Mouse (Mus musculus) lung, postnatal 0 days (tissue): Measurements from ENCODE around the gene Nkx2-3. TPM values are rescaled to one million over a fixed set of nuclear protein-coding genes. Genes with fewer than 3 reads are reported as not detected.
A peak's percentile ranks its signal among the peaks of the same experiment; 100 is the strongest.

ENCODE experiments used
- ATAC-seq: fragments of 200-750 bp; cut with Nextera tagmentation; 2 replicates; pipeline ENCODE4 v1.8.0; 2017; ENCODE audit warnings: moderate library complexity
- DNase-seq: peaks from one replicate; pipeline ENCODE4 v3.0.0-alpha.2; 2016; ENCODE audit warnings: low spot score
- H3K27ac ChIP-seq: fragments of 300-500 bp; sonication (generic); 2 replicates; pipeline ENCODE4 v1.5.1; 2014; ENCODE audit warnings: antibody characterized with exemption, mild to moderate bottlenecking, low read length, mixed read lengths
- H3K27me3 ChIP-seq: fragments of 300-500 bp; sonication (generic); replicated peaks from 2 replicates; pipeline ENCODE4 v1.6.1; 2014; ENCODE audit warnings: low read length, mixed read lengths; ENCODE audit not compliant: insufficient read depth
- H3K36me3 ChIP-seq: fragments of 300-500 bp; sonication (generic); 2 replicates; pipeline ENCODE4 v1.6.1; 2014; ENCODE audit warnings: low read length, mixed read lengths; ENCODE audit not compliant: insufficient read depth
- H3K4me1 ChIP-seq: fragments of 300-500 bp; sonication (generic); 2 replicates; pipeline ENCODE4 v1.6.1; 2014; ENCODE audit warnings: antibody characterized with exemption, low read depth, low read length, mixed read lengths; ENCODE audit not compliant: insufficient read depth
- H3K4me2 ChIP-seq: fragments of 300-500 bp; sonication (generic); replicated peaks from 2 replicates; pipeline ENCODE4 v1.6.1; 2014; ENCODE audit warnings: low read depth, mild to moderate bottlenecking, low read length, moderate library complexity, mixed read lengths
- H3K4me3 ChIP-seq: fragments of 300-500 bp; sonication (generic); 2 replicates; pipeline ENCODE4 v1.5.1; 2014; ENCODE audit warnings: low read depth, low read length
- H3K9ac ChIP-seq: fragments of 300-500 bp; sonication (generic); replicated peaks from 2 replicates; pipeline ENCODE4 v1.6.1; 2014; ENCODE audit warnings: low read depth, mild to moderate bottlenecking
- H3K9me3 ChIP-seq: fragments of 300-500 bp; sonication (generic); 2 replicates; pipeline ENCODE4 v1.6.1; 2016; ENCODE audit warnings: low read length, mixed read lengths
- CTCF ChIP-seq: IDR thresholded peaks from 2 replicates; pipeline ENCODE4 v1.5.1; 2016; ENCODE audit warnings: antibody characterized with exemption, mild to moderate bottlenecking
- EP300 ChIP-seq: IDR thresholded peaks from 2 replicates; pipeline ENCODE4 v1.6.1; 2016; ENCODE audit warnings: antibody characterized with exemption, mild to moderate bottlenecking, control low read depth
- WGBS: fragments of 180-500 bp; shearing (Covaris S2); extraction: QIAGEN DNeasy Blood & Tissue Kit; methylation state at CpG from one replicate; pipeline ENCODE4 v1.1.7; 2014; 5-methylcytosine and 5-hydroxymethylcytosine counted together
- polyA plus RNA-seq: library from polyadenylated mRNA; unstranded; fragments of >200 nt; fragmentation: Nextera tagmentation; extraction: Ambion mirVana; gene quantifications from 2 replicates; pipeline ENCODE4 v1.2.1, GENCODE M21; 2015

The Nkx2-3 gene
- polyA plus RNA-seq, 1 experiment from 2014 or later, result not detected

DNA sequence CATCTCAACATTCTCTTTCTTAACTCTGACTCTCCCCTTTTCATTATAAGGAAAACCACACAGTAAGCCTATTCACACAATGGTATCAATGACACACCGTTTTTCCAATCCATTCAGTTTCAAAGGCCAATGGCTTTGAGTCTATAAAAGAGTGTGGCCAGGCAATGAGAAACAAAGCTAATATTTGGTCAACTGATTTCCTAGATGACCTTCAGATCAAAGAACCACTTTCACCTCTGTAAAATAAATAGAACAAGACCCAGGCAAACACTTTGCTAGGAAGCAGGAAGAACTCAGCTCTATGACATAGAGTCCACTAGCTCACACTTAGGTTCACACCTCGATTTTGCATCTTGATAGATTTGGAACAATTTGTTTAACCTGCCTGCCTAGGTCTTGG is 30.9 kb upstream of the Nkx2-3 start:
- Histone ChIP-seq H3K4me2 (no peak overlapping the region), H3K27me3 (peaks cover 22% of the 10 kb centered on the region), H3K9me3 (no peaks in the 10 kb centered on the region), H3K27ac (no peak overlapping the region), H3K4me1 (no peaks in the 10 kb centered on the region; the same call in 1 of the 2 replicates), H3K9ac (no peak overlapping the region), H3K36me3 (no peaks in the 10 kb centered on the region), H3K4me3 (no peak overlapping the region)
- TF ChIP-seq CTCF (no peak), EP300 (no peak)
- DNase-seq (no peak), ATAC-seq (no peak)
- 49% methylated on average over 2 of the region's 2 CpGs for WGBS

DNA sequence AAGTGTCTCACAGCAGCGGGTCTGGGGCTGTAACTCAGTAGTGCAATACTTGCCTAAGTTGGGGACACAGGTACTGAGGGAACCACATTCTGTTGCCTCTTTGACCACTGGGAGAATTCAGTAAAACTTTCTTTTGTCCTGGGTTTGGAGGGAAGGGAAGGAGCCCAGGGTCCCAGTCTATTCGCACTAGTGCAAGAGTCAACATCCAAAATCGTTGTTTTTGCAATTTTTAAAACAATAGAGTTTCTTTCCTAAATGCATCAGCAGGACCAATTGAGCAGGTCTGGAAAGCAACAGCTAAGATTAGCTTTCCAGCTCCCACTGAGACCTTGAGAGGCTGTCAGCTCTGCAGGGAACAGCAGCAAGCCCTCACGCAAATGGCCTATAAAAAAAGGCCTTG is 28.9 kb upstream of the Nkx2-3 start:
- H3K9me3 ChIP-seq, result no peaks in the 10 kb centered on the region
- no peaks in the 10 kb centered on the region for H3K36me3 ChIP-seq
- no peak overlapping the region for H3K4me3 ChIP-seq
- peaks cover 26% of the 10 kb centered on the region for H3K27me3 ChIP-seq
- H3K4me2 ChIP-seq, result no peak overlapping the region
- H3K27ac ChIP-seq, result no peak overlapping the region
- 21% methylated on average over 4 of the region's 4 CpGs for WGBS
- no peak for DNase-seq
- no peaks in the 10 kb centered on the region; the same call in 1 of the 2 replicates for H3K4me1 ChIP-seq
- H3K9ac ChIP-seq, result no peak overlapping the region
- TF ChIP-seq CTCF (no peak), EP300 (no peak)
- no peak for ATAC-seq

DNA sequence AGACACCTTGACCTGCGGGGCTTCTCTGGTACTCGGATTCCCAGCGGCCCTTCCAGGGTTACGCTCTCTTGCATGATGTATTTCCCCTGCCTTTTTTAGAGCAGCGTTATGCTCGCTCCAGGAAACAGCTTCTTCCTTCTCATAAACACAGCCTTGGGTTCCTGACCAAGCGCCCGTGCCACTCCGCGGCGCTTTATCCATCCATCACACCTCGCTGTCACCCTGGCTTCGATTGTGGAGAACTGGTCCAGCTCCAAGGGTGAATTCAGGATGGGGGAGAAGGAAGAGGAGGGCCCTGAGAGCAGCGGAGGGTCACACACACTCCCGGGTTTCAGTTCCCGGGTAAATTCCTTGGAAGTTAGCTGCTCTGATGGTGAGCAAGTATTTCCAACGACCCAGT is 28.5 kb upstream of the Nkx2-3 start:
- TF ChIP-seq EP300 (no peak), CTCF (no peak)
- 3% methylated on average over 17 of the region's 17 CpGs for WGBS
- Histone ChIP-seq H3K9me3 (no peaks in the 10 kb centered on the region), H3K36me3 (no peaks in the 10 kb centered on the region), H3K27ac (no peak overlapping the region), H3K4me2 (no peak overlapping the region), H3K27me3 (peaks cover 26% of the 10 kb centered on the region), H3K9ac (no peak overlapping the region), H3K4me1 (no peaks in the 10 kb centered on the region; the same call in 1 of the 2 replicates), H3K4me3 (no peak overlapping the region)
- ATAC-seq, result peak; percentile 59
- no peak for DNase-seq

DNA sequence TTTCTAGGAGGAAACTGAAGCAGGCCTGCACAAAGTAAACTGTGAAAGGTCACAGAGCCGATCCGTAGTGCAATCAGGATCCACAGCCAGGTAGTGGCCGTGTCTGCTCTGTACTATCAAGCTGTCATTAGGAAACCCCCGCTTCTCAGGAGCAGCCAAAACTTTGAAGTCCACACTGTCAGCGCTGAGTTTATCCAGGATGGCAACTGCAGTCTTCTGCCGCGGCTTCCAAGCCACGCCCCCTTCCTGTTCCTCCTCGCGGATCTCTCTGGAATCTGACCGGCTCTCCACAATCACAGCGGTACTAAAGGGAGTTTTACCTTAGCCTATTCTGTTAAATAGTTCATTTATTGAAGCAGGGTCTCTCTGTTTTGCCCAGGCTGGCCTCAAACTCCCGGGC is 27.3 kb upstream of the Nkx2-3 start:
- no peak for TF ChIP-seq EP300
- no peak for TF ChIP-seq CTCF
- no peak overlapping the region for H3K4me3 ChIP-seq
- H3K36me3 ChIP-seq, result no peaks in the 10 kb centered on the region
- no peak overlapping the region for H3K9ac ChIP-seq
- no peak overlapping the region for H3K27ac ChIP-seq
- 0 out of 2 replicates have a peak overlapping the region, but pooled peaks have one; percentile 27 for H3K4me2 ChIP-seq
- DNase-seq (peak; percentile 53), ATAC-seq (no peak)
- 4% methylated on average over 13 of the region's 13 CpGs for WGBS
- H3K27me3 ChIP-seq, result peaks cover 26% of the 10 kb centered on the region
- H3K9me3 ChIP-seq, result no peaks in the 10 kb centered on the region
- no peaks in the 10 kb centered on the region; the same call in 1 of the 2 replicates for H3K4me1 ChIP-seq

DNA sequence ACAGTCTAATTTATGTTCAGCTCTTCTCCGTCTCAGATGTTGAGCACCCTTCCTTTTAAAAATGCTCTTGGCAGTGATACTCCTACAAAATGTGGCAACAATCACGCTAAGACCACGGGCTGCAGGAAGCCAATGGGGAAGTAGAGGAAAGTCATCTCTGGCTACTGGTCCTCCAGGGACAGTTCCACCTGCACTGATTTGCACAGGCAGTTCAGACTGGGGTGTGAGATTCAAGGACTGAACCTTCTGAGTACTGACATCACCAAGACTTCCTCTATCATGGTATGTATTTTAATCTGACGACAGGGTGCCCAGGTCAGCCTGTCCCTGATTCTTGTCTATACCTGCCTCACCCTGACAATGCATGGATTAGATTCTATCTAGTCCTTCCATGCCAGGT is 20.1 kb upstream of the Nkx2-3 start:
- Histone ChIP-seq H3K36me3 (no peaks in the 10 kb centered on the region), H3K9ac (no peak overlapping the region), H3K27me3 (peaks cover 25% of the 10 kb centered on the region), H3K4me3 (no peak overlapping the region), H3K27ac (no peak overlapping the region), H3K9me3 (no peaks in the 10 kb centered on the region), H3K4me1 (no peaks in the 10 kb centered on the region), H3K4me2 (no peak overlapping the region)
- TF ChIP-seq CTCF (no peak), EP300 (no peak)
- ATAC-seq (no peak), DNase-seq (no peak)
- 51% methylated on average over 4 of the region's 4 CpGs for WGBS

DNA sequence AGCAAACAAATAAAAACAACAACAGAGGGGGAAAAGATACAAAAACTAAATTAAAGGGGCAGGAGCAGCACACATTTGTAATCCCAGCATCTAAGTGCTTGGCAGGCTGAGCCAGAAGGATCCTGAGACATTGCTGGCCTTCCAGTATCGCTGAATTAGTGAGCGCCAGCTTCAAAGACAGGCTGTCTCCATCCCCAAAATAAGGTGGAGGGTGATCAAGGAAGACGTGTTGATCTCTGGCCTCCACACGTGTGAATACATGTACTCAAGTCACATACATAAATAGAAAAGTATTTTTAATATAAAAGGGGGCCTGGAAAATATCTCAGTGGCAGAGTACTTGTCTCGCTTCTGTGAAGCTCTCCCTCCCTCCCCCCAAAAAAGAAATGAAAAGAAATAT is 15.1 kb upstream of the Nkx2-3 start:
- no peak overlapping the region for H3K4me2 ChIP-seq
- H3K9ac ChIP-seq, result no peak overlapping the region
- TF ChIP-seq CTCF (no peak), EP300 (no peak)
- no peaks in the 10 kb centered on the region for H3K9me3 ChIP-seq
- H3K4me1 ChIP-seq, result no peaks in the 10 kb centered on the region
- DNase-seq (no peak), ATAC-seq (no peak)
- H3K36me3 ChIP-seq, result no peaks in the 10 kb centered on the region
- H3K4me3 ChIP-seq, result no peak overlapping the region
- WGBS, result 24% methylated on average over 5 of the region's 5 CpGs
- H3K27me3 ChIP-seq, result peaks cover 65% of the 10 kb centered on the region
- no peak overlapping the region for H3K27ac ChIP-seq
